In genomic region chr17:87427511-87427910, GRCm38 (mm10) we compare ENCODE assay signal across 13 mouse cellular contexts. TPM values are rescaled to one million over a fixed set of nuclear protein-coding genes. Genes with fewer than 3 reads are reported as not detected.
DNase-seq lines count a peak whose midpoint lies in the region; ATAC-seq and TF ChIP-seq lines count a peak whose summit lies in the region.
"Had no signal": no experiment of that assay in that cellular context is flagged by ENCODE, and none has a peak within 500 bp of the region (broad histone marks: within the 10 kb centered on the region; RNA-seq: fewer than 3 reads in every experiment).

TSS of gene Stpg4 (minus strand) at chr17:87427741.

- H3K9me3 ChIP-seq in heart, embryonic 16.5 days (replicated peaks; ENCODE audit: control insufficient read depth, low read length), result no peaks in the 10 kb centered on the region
- no peaks in the 10 kb centered on the region for H3K9me3 ChIP-seq in E14TG2a.4 (ENCODE audit: low read length)
- H3K9me3 ChIP-seq in embryonic facial prominence, embryonic 13.5 days, result no peaks in the 10 kb centered on the region
- no peaks in the 10 kb centered on the region for H3K9me3 ChIP-seq in midbrain, embryonic 10.5 days (replicated peaks)

- no peaks in the 10 kb centered on the region for H3K4me1 ChIP-seq in heart, embryonic 16.5 days (ENCODE audit: control insufficient read depth, insufficient read depth, low read length)
- H3K4me1 ChIP-seq in E14TG2a.4 (replicated peaks; ENCODE audit: low read depth, low read length), result peaks cover 12% of the 10 kb centered on the region; the same call in 1 of the 2 replicates
- H3K4me1 ChIP-seq in embryonic facial prominence, embryonic 13.5 days, result 0 out of 2 replicates have a peak, but pooled peaks cover 3% of the 10 kb centered on the region
- H3K4me1 ChIP-seq in midbrain, embryonic 10.5 days, result peaks cover 7% of the 10 kb centered on the region

- peak within 1 kb of the TSS; percentile 19; the same call in 1 of the 2 replicates for H3K9ac ChIP-seq in heart, embryonic 16.5 days (ENCODE audit: low read length)
- no peak within 1 kb of the TSS for H3K9ac ChIP-seq in embryonic facial prominence, embryonic 13.5 days
- H3K9ac ChIP-seq: liver, embryonic 14.5 days had no signal

- TF ChIP-seq CTCF in E14TG2a.4 (conservative IDR thresholded peaks at IDR 0.05; ENCODE audit: low read length), result no peak

- H3K27ac ChIP-seq in heart, embryonic 16.5 days (ENCODE audit: low read length), result no peak within 1 kb of the TSS
- H3K27ac ChIP-seq in embryonic facial prominence, embryonic 13.5 days, result peak within 1 kb of the TSS; percentile 60
- no peak within 1 kb of the TSS for H3K27ac ChIP-seq in midbrain, embryonic 10.5 days (replicated peaks)
- H3K27ac ChIP-seq: liver, embryonic 14.5 days had no signal

- intact Hi-C loops in heart, postnatal 36 days (cut with DNase I), result no loop called here

- peak within 1 kb of the TSS; percentile 27; the same call in 1 of the 2 replicates for H3K4me2 ChIP-seq in heart, embryonic 16.5 days (ENCODE audit: low read depth, low read length)
- H3K4me2 ChIP-seq in embryonic facial prominence, embryonic 13.5 days, result 0 out of 2 replicates have a peak within 1 kb of the TSS, but pooled peaks have one; percentile 7

- H3K27me3 ChIP-seq in heart, embryonic 16.5 days (ENCODE audit: control insufficient read depth, insufficient read depth, low read length), result no peaks in the 10 kb centered on the region
- peaks cover 6% of the 10 kb centered on the region; the same call in 1 of the 2 replicates for H3K27me3 ChIP-seq in E14TG2a.4 (ENCODE audit: insufficient read depth, low read length)
- H3K27me3 ChIP-seq in embryonic facial prominence, embryonic 13.5 days, result no peaks in the 10 kb centered on the region
- H3K27me3 ChIP-seq in midbrain, embryonic 10.5 days (ENCODE audit: low read depth, poor library complexity, severe bottlenecking), result no peaks in the 10 kb centered on the region

- peaks cover 26% of the 10 kb centered on the region for H3K36me3 ChIP-seq in heart, embryonic 16.5 days (ENCODE audit: control insufficient read depth, insufficient read depth)
- H3K36me3 ChIP-seq in E14TG2a.4 (ENCODE audit: insufficient read depth, low read length), result peaks cover 33% of the 10 kb centered on the region
- H3K36me3 ChIP-seq in embryonic facial prominence, embryonic 13.5 days, result peaks cover 32% of the 10 kb centered on the region
- peaks cover 53% of the 10 kb centered on the region for H3K36me3 ChIP-seq in midbrain, embryonic 10.5 days

- H3K4me3 ChIP-seq in heart, embryonic 16.5 days (ENCODE audit: low read length), result no peak within 1 kb of the TSS; the same call in 1 of the 2 replicates
- peak within 1 kb of the TSS; percentile 48 for H3K4me3 ChIP-seq in E14TG2a.4 (replicated peaks; ENCODE audit: low read length)
- H3K4me3 ChIP-seq in embryonic facial prominence, embryonic 13.5 days, result no peak within 1 kb of the TSS
- H3K4me3 ChIP-seq in midbrain, embryonic 10.5 days, result peak within 1 kb of the TSS; percentile 17; the same call in 1 of the 2 replicates

- DNase-seq in heart, postnatal 36 days, result no peak
- peak; percentile 27 for DNase-seq in midbrain, embryonic 10.5 days (ENCODE audit: low spot score)
- DNase-seq in adrenal gland, postnatal 4 days (ENCODE audit: low spot score in 2 of 2), result no peak
- no peak for DNase-seq in natural killer cell, adult 2 months (ENCODE audit: low spot score in 2 of 2)
- DNase-seq: cerebellum, adult 11-12 months; right cerebral cortex, postnatal 4 days had no signal

- ATAC-seq in heart, embryonic 16.5 days (replicated peaks; ENCODE audit: extremely low read depth, insufficient read depth, low FRiP score), result no peak
- no peak for ATAC-seq in embryonic facial prominence, embryonic 13.5 days (ENCODE audit: insufficient number of reproducible peaks, insufficient read depth, low FRiP score, low TSS enrichment, low read depth)
- ATAC-seq in monocyte, adult 5-6 weeks (replicated peaks; ENCODE audit: insufficient number of reproducible peaks, low FRiP score, low TSS enrichment, poor library complexity, severe bottlenecking), result no peak

- 48% methylated on average over 24 of the region's 24 CpGs for WGBS in heart, embryonic 16.5 days
- 50% methylated on average over 24 of the region's 24 CpGs for WGBS in embryonic facial prominence, embryonic 13.5 days
- 46% methylated on average over 24 of the region's 24 CpGs for WGBS in midbrain, embryonic 10.5 days

RNA-seq across cellular contexts. Expression of gene Stpg4, which starts in this region (rescaled TPM):
- not detected in 2 replicates for polyA plus RNA-seq in heart, embryonic 16.5 days (2015; fragmentation: Nextera tagmentation; extraction: Ambion mirVana)
- not detected for total RNA-seq in heart, postnatal 36 days (2021)
- not detected in 2 replicates for polyA plus RNA-seq in embryonic facial prominence, embryonic 13.5 days (2015; fragmentation: Nextera tagmentation; extraction: Ambion mirVana)
- polyA plus RNA-seq in midbrain, embryonic 10.5 days (2016; fragmentation: Nextera tagmentation; extraction: Ambion mirVana), result not detected in 2 replicates
- total RNA-seq in adrenal gland, postnatal 4 days (2021), result under 1 TPM in 1 of 2 experiments, not detected in 1; 0.51 TPM
- not detected in 3 replicates for total RNA-seq in monocyte, adult 5-6 weeks (2017)
- total RNA-seq: adrenal gland, adult 18-20 months; gastrocnemius, postnatal 4 days had no signal
- polyA plus RNA-seq: liver, embryonic 14.5 days had no signal

Comparison
In these comparisons a context has a peak if more than half of its experiments do, and no peak if none do; other contexts are left out.
1. Peak in DNase-seq and H3K4me3 ChIP-seq in midbrain, embryonic 10.5 days; RNA of the gene not detected or under 1 TPM.